Mouse (Mus musculus) intestine, embryonic 15.5 days (tissue): Measurements from ENCODE around the gene Snx18. TPM values are rescaled to one million over a fixed set of nuclear protein-coding genes. Genes with fewer than 3 reads are reported as not detected.
A peak's percentile ranks its signal among the peaks of the same experiment; 100 is the strongest.

ENCODE experiments used
- ATAC-seq: fragments of 200-750 bp; cut with Nextera tagmentation; 2 replicates; pipeline ENCODE4 v1.8.0; 2017; ENCODE audit warnings: moderate TSS enrichment, moderate library complexity
- H3K27ac ChIP-seq: fragments of 300-500 bp; sonication (generic); 2 replicates; pipeline ENCODE4 v1.5.1; 2015; ENCODE audit warnings: mild to moderate bottlenecking, inconsistent platforms
- H3K27me3 ChIP-seq: fragments of 300-500 bp; sonication (generic); replicated peaks from 2 replicates; pipeline ENCODE4 v1.6.1; 2015; ENCODE audit warnings: inconsistent platforms
- H3K36me3 ChIP-seq: fragments of 300-500 bp; sonication (generic); 2 replicates; pipeline ENCODE4 v1.6.1; 2015; ENCODE audit warnings: inconsistent platforms
- H3K4me1 ChIP-seq: fragments of 300-500 bp; sonication (generic); replicated peaks from 2 replicates; pipeline ENCODE4 v1.6.1; 2015; ENCODE audit warnings: inconsistent platforms
- H3K4me2 ChIP-seq: fragments of 300-500 bp; sonication (generic); replicated peaks from 2 replicates; pipeline ENCODE4 v1.6.1; 2015; ENCODE audit warnings: mild to moderate bottlenecking, inconsistent platforms
- H3K4me3 ChIP-seq: fragments of 300-500 bp; sonication (generic); replicated peaks from 2 replicates; pipeline ENCODE4 v1.5.1; 2015; ENCODE audit warnings: inconsistent platforms
- H3K9ac ChIP-seq: fragments of 300-500 bp; sonication (generic); 2 replicates; pipeline ENCODE4 v1.6.1; 2015; ENCODE audit warnings: inconsistent platforms
- H3K9me3 ChIP-seq: fragments of 300-500 bp; sonication (generic); 2 replicates; pipeline ENCODE4 v1.6.1; 2016; ENCODE audit warnings: inconsistent platforms
- WGBS: fragments of 180-500 bp; shearing (Covaris S2); methylation state at CpG from one replicate; pipeline ENCODE4 v1.1.7; 2015; 5-methylcytosine and 5-hydroxymethylcytosine counted together
- polyA plus RNA-seq: library from polyadenylated mRNA; unstranded; fragments of >200 nt; fragmentation: Nextera tagmentation; extraction: Ambion mirVana; gene quantifications from 2 replicates; pipeline ENCODE4 v1.2.1, GENCODE M21; 2015

Gene Snx18
- polyA plus RNA-seq, 1 experiment from 2014 or later: 20.3 TPM

DNA sequence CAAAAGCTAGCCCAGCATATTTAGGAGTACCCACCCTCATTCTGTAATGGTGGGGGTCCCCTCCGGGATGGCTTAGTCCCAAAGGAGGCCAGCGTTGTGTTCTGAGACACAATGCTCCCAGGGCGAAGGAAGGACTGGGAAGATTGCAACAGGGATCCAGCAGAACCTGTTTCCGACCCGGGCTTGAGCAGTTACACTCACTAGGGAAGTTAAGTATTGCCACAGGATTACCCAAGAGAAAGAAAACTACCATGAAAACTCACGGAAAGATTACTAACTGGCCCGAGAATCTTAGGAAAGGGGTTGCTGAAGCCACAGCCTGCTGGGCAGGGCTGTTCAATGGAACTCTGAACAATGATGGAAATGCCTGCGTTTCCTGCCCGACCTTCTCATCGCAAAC, 4.5 kb downstream of the Snx18 start:
- Histone ChIP-seq H3K9me3 (no peaks in the 10 kb centered on the region), H3K27me3 (no peaks in the 10 kb centered on the region), H3K4me1 (peaks cover 70% of the 10 kb centered on the region), H3K27ac (no peak overlapping the region), H3K4me3 (peak overlapping the region; percentile 13; the same call in 1 of the 2 replicates), H3K4me2 (peak overlapping the region; percentile 85), H3K9ac (no peak overlapping the region), H3K36me3 (no peaks in the 10 kb centered on the region)
- no peak for ATAC-seq
- WGBS: 45% methylated on average over 10 of the region's 10 CpGs

DNA sequence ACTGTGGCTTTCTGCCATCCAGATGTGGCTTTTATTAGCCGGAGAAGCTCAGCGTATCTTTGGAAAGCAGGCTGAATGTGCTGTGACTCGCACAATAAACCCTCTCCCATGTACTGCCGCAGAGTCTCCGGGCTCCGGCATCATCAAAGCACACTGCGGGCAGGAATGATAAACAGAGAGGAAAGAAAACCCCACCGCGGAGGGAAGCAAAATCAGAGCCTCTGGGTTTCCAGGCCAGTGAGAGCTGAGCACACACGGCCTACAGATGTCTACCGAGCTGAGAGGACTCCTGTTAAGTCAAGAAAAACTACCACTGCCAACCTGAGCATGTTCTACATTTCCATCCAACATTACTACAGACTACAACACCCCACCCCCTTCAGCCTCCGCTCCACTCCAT, 5.0 kb downstream of the Snx18 start:
- Histone ChIP-seq H3K4me2 (peak overlapping the region; percentile 85), H3K27me3 (no peaks in the 10 kb centered on the region), H3K9me3 (no peaks in the 10 kb centered on the region), H3K27ac (no peak overlapping the region), H3K4me1 (peaks cover 74% of the 10 kb centered on the region), H3K4me3 (peak overlapping the region; percentile 13; the same call in 1 of the 2 replicates), H3K36me3 (no peaks in the 10 kb centered on the region), H3K9ac (no peak overlapping the region)
- 24% methylated on average over 12 of the region's 12 CpGs for WGBS
- no peak for ATAC-seq

DNA sequence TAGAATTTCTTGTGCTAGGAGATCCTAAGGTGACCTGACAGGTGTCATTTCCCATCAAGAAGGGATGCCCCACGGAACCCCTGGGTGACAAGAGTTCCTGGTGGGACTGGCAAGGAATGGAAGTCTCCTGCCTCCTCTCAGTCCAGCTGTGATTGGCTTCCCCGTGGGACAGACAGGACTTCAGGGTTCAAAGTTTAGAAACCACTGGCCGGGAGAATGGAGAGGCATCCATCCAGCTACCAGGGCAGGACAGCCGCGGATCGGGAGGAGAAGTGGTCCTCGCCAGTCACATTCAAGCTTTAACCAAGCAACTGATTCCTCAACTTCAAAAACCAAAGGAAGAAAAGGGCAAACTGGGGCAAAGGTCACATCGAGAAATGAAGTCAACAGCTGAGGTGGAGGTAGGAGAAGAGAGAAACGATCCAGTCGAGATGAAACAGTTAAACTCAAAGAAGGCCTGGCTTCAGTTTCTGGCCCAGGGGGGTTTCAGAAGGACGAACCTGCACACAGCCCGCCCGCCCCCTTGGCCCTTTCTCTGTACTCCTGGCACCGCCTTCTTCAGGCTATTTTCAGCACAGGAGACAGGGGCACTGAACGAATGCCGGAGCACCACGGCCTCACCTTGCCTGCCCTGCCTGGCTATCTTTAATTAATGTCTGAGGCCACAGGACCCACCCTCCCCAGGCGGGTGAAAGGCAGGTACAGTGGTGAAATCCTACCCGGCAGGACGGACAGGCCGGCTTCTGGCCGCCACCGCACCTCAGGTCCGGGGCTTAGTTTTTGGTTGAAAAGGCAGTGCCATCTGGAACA, 6.0 kb downstream of the Snx18 start:
- Histone ChIP-seq H3K9ac (no peak overlapping the region), H3K36me3 (no peaks in the 10 kb centered on the region), H3K4me2 (peak overlapping the region; percentile 85), H3K27ac (no peak overlapping the region), H3K27me3 (no peaks in the 10 kb centered on the region), H3K9me3 (no peaks in the 10 kb centered on the region), H3K4me3 (no peak overlapping the region), H3K4me1 (peaks cover 81% of the 10 kb centered on the region)
- no peak for ATAC-seq
- 57% methylated on average over 24 of the region's 24 CpGs for WGBS

DNA sequence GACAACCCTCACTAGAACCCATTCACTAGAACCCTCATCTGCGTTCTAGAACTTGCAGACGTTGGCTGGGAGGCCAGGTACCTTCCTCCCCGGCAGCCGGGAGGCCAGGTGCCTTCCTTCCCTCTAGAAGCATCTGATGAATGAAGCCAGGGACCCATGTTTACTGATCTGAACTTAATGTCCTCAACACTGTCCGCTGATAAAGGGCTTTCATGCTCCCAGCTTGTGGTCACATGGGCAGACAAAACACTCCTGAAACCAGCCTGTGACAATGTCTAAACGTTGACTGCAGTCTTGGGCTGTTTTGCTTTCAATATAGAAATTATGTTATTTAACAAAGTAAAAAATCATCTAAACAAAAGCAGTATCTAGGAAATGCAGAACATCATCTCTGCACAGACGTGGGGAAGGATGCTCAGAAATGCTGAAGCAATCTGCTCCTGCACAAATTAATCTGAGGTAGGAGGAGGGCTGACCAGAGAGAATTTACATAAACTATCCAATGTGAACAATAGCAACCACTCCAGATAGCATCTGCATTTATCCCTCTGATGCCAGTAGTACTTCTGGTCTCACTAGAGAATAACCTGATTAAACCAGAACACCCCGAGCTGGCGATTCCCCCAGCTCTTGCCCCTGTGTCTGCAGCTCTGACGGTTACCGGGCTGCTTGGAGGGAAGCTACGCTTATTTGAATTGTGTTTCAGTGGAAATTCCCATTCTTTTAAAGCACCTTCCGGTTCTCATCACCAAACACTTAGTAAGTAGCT, 7.4 kb downstream of the Snx18 start:
- no peak overlapping the region for H3K4me2 ChIP-seq

DNA sequence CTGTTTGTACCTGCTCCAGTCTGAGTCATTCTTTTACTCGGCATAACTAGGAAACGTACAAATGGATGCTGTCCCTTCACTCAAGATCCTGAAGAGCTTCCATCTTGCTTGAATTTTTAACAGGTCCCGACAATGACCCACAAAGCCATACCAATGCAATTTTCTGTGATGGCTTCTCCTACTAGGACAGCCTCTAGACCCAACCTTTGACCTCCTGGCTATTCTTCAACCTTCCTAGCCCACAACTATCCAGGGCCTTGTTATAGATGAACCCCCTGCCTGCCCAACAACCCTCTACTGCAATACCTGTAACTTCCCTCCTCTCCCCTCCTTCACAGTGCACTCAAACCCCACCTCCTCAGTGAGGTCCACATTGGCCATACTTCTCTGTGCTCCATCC, 8.9 kb downstream of the Snx18 start:
- H3K27me3 ChIP-seq: no peaks in the 10 kb centered on the region
- no peak overlapping the region for H3K9ac ChIP-seq
- no peak overlapping the region for H3K4me3 ChIP-seq
- H3K4me1 ChIP-seq: peaks cover 81% of the 10 kb centered on the region
- ATAC-seq: no peak
- H3K9me3 ChIP-seq: no peaks in the 10 kb centered on the region
- no peak overlapping the region for H3K27ac ChIP-seq
- H3K4me2 ChIP-seq: no peak overlapping the region
- no peaks in the 10 kb centered on the region for H3K36me3 ChIP-seq
- 86% methylated on average over 3 of the region's 3 CpGs for WGBS

More for the DNA sequence above, 7.4 kb downstream of the Snx18 start:
- H3K36me3 ChIP-seq: no peaks in the 10 kb centered on the region
- no peaks in the 10 kb centered on the region for H3K9me3 ChIP-seq
- 63% methylated on average over 13 of the region's 13 CpGs for WGBS
- no peak for ATAC-seq
- peaks cover 77% of the 10 kb centered on the region for H3K4me1 ChIP-seq
- H3K27ac ChIP-seq: no peak overlapping the region
- H3K9ac ChIP-seq: no peak overlapping the region
- H3K27me3 ChIP-seq: no peaks in the 10 kb centered on the region
- H3K4me3 ChIP-seq: no peak overlapping the region

DNA sequence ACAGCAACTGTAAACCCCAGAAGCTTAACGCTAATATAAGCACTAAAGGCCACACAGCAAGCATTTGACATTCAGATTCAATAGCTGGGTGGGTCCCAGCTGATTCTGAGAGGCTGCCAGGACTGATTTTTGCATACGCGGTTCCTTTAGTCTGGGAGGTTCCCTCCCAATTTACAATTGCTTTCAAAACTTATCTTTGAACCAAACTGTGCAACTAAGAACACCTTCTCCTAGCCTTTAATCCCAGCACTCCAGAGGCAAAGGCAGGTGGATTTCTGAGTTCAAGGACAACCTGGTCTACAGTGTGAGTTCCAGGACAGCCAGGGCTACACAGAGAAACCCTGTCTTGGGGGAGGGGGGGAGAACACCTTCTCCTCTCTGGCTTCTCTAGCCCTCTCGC, 10.5 kb downstream of the Snx18 start:
- Histone ChIP-seq H3K27ac (no peak overlapping the region), H3K9me3 (no peaks in the 10 kb centered on the region), H3K4me3 (no peak overlapping the region), H3K9ac (no peak overlapping the region), H3K4me1 (peaks cover 78% of the 10 kb centered on the region), H3K27me3 (no peaks in the 10 kb centered on the region), H3K36me3 (no peaks in the 10 kb centered on the region), H3K4me2 (no peak overlapping the region)
- no peak for ATAC-seq
- WGBS: 62% methylated on average over 4 of the region's 4 CpGs

DNA sequence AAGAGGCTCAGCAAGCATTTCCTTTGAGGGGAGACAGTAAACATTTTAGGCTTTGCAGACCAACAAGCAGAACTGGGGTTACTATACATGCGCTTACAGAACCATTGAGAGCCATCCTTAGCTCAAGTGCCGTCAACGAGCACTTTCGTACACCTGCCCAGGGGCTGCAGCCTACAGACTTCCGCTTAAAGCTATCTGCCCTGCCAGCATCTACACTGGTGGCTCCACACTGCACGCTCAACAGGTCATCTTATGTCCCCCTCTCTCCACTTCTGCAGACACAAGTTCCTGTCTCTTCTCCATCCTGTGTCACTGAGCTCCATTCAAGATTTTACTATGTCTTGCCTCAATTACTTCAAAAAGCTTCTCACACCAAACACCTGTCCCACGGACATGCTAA, 11.0 kb downstream of the Snx18 start:
- Histone ChIP-seq H3K9ac (no peak overlapping the region), H3K4me2 (no peak overlapping the region), H3K4me3 (no peak overlapping the region), H3K27ac (no peak overlapping the region), H3K9me3 (no peaks in the 10 kb centered on the region), H3K4me1 (peaks cover 73% of the 10 kb centered on the region), H3K27me3 (no peaks in the 10 kb centered on the region), H3K36me3 (no peaks in the 10 kb centered on the region)
- WGBS: 87% methylated on average over 7 of the region's 7 CpGs
- no peak for ATAC-seq

DNA sequence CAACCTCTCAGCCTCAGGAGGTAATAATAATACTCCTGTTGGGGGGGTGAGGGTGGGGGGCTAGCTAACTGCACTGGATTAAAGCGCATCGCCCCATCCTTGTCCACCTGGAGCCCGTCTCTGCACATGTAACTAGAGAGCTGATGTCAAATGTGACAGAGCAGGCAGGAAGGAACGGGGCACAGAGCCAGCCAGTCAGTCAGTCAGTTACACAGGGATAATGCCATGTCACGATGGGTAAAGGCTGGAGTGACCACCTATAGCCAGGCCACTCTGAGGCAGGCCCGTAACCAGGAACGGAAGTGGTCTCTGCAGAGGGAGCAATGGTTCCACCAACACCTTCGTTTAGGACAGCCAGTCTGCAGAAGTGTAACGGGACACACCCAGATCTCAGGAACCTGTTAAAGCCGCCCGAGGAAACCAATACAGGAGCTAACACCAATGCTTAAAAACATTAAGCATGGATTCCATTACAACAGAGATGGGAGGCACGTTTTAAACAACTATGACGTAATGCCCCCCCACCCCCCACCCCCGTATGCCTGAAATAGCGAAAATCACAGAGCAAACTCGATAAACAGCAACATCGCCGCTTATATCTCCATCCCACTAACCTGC, 11.5 kb downstream of the Snx18 start:
- no peak for ATAC-seq
- H3K4me2 ChIP-seq: no peak overlapping the region
- peaks cover 69% of the 10 kb centered on the region for H3K4me1 ChIP-seq
- no peaks in the 10 kb centered on the region for H3K36me3 ChIP-seq
- H3K9me3 ChIP-seq: no peaks in the 10 kb centered on the region
- no peak overlapping the region for H3K27ac ChIP-seq
- H3K27me3 ChIP-seq: no peaks in the 10 kb centered on the region
- 88% methylated on average over 18 of the region's 18 CpGs for WGBS
- no peak overlapping the region for H3K4me3 ChIP-seq
- H3K9ac ChIP-seq: no peak overlapping the region

DNA sequence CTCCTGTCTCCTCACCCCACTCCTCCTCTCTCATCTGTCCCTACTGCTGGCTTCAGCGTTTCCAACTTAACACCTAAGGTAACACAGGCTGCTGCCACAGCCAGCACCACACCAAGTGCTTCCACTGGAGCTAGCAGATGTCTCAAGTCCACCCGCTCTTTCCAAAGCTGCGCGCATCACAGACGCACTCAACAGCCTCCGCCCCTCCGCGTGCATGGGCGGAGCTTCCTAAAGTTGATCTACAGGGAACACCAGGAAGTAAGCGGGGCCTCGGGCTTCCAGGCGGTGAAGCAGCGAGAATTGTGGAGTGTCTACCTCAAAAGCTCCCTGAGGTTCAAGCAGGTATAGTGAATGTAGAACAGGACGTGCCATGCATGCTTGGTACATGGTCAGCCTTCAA, 12.2 kb downstream of the Snx18 start:
- ATAC-seq: no peak
- H3K9ac ChIP-seq: no peak overlapping the region
- H3K27me3 ChIP-seq: no peaks in the 10 kb centered on the region
- H3K4me3 ChIP-seq: no peak overlapping the region
- no peak overlapping the region for H3K4me2 ChIP-seq
- peaks cover 62% of the 10 kb centered on the region for H3K4me1 ChIP-seq
- 88% methylated on average over 14 of the region's 14 CpGs for WGBS
- H3K27ac ChIP-seq: no peak overlapping the region
- no peaks in the 10 kb centered on the region for H3K36me3 ChIP-seq
- no peaks in the 10 kb centered on the region for H3K9me3 ChIP-seq

DNA sequence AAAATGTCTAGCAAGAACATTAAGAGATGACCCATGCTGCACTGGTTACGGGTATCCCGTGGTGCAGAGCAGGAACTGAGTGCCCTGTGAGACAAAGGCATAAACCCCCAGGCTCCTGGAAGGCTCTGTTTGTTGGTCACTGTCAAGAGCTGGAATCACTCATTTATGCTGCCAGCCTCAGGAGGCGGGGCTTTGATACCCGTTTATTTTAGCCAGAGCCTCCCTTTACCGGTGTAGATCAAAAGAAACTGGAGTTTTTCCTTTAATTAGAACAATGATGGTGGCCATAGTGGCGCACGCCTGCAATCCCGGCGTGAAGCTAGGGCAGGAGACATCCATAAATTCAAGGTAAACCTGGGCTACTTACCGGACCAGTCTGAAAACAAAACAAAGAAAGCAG, 12.7 kb downstream of the Snx18 start:
- no peak overlapping the region for H3K4me3 ChIP-seq
- WGBS: 89% methylated on average over 10 of the region's 10 CpGs
- no peaks in the 10 kb centered on the region for H3K9me3 ChIP-seq
- H3K27ac ChIP-seq: no peak overlapping the region
- H3K4me1 ChIP-seq: peaks cover 57% of the 10 kb centered on the region
- H3K9ac ChIP-seq: no peak overlapping the region
- H3K27me3 ChIP-seq: no peaks in the 10 kb centered on the region
- no peaks in the 10 kb centered on the region for H3K36me3 ChIP-seq
- ATAC-seq: no peak
- no peak overlapping the region for H3K4me2 ChIP-seq

DNA sequence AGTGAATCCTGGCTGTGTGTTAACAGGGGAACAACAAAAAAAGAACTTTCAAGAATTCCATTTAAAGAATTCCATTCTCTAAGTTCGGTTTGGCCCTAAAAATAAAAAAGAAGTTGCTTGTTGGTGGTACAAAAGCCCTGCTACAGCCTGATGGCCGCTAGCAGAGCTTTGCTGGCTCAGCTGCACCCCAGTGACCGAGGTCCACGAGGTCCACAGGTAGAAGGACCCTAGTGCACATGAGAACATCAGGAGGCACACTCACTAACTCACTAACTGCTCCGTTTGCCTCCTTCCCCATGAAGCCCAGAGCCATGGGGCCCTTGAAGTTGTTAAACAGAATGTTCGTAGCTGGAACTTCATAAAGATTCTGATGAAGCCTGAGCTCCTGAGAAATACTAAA, 14.0 kb downstream of the Snx18 start:
- peaks cover 51% of the 10 kb centered on the region for H3K4me1 ChIP-seq
- no peak overlapping the region for H3K4me2 ChIP-seq
- 73% methylated on average over 6 of the region's 6 CpGs for WGBS
- ATAC-seq: no peak
- H3K27me3 ChIP-seq: no peaks in the 10 kb centered on the region
- H3K9me3 ChIP-seq: no peaks in the 10 kb centered on the region
- 0 out of 2 replicates have a peak overlapping the region, but pooled peaks have one; percentile 8 for H3K27ac ChIP-seq
- no peak overlapping the region for H3K9ac ChIP-seq
- H3K4me3 ChIP-seq: no peak overlapping the region
- no peaks in the 10 kb centered on the region for H3K36me3 ChIP-seq

DNA sequence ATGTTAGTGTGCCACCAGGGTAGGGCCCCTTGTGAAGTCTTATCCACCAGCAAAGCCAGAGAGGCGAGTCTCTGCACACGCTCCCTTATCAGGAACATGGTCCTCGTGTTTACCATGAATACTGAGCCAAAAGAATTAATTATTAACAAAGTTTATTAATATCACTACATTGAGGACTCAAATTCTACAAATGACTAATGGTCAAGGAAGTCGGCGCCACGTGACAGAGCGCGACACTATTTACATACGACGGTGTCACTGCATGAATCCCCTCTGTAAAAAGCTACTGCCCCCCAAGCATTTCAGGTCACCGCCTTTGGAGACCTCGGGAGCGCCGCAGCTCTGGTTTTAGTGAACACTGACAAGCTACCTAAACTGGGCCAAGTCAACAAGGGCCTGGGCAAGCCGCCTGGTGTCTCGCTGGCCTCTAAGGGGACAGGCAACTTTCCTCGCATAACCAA, 15.5 kb downstream of the Snx18 start:
- Histone ChIP-seq H3K9ac (no peak overlapping the region), H3K27me3 (no peaks in the 10 kb centered on the region), H3K9me3 (no peaks in the 10 kb centered on the region), H3K4me3 (0 out of 2 replicates have a peak overlapping the region, but pooled peaks have one; percentile 9), H3K27ac (peak overlapping the region; percentile 56), H3K4me2 (peak overlapping the region; percentile 42), H3K36me3 (no peaks in the 10 kb centered on the region), H3K4me1 (peaks cover 42% of the 10 kb centered on the region)
- ATAC-seq: peak; percentile 91
- WGBS: 70% methylated on average over 17 of the region's 17 CpGs
